Mouse (Mus musculus) left cerebral cortex, postnatal 25 days (tissue): ENCODE results near the gene Gm21885. TPM values are rescaled to one million over a fixed set of nuclear protein-coding genes. Genes with fewer than 3 reads are reported as not detected.

ENCODE experiments used
- total RNA-seq, 2 experiments: library from RNA; stranded (reverse); gene quantifications; 2 replicates each; pipeline ENCODE4 v1.2.3; 2021

Gene Gm21885
- total RNA-seq, 2 experiments from 2014 or later: not detected

Other genes starting within 250 kb of the Gm21885 start
- 10 to 100 TPM; 38.2 to 43.9 TPM for gene Tob1, start 70.4 kb upstream of the Gm21885 start, total RNA-seq
- gene Wfikkn2, start 35.9 kb upstream of the Gm21885 start, total RNA-seq: 1 to 10 TPM; 1.6 to 2.3 TPM
- 100 to 1,000 TPM; 108 to 120 TPM for gene Luc7l3, start 40.1 kb downstream of the Gm21885 start, total RNA-seq
- gene Ankrd40, start 46.1 kb downstream of the Gm21885 start, total RNA-seq: 100 to 1,000 TPM; 138 to 144 TPM
- 1 to 10 TPM; 2.0 to 2.9 TPM for gene Abcc3, start 111.1 kb downstream of the Gm21885 start, total RNA-seq
- gene Cacna1g, start 192.3 kb downstream of the Gm21885 start, total RNA-seq: 10 to 100 TPM; 83.4 to 92.5 TPM
- gene Spata20, start 204.3 kb downstream of the Gm21885 start, total RNA-seq: under 1 TPM; 0.27 to 0.69 TPM
- gene Epn3, start 218.1 kb downstream of the Gm21885 start, total RNA-seq: under 1 TPM; 0.73 to 0.92 TPM
- gene Mycbpap, start 239.9 kb downstream of the Gm21885 start, total RNA-seq: 1 to 10 TPM; 2.9 to 5.3 TPM